Mouse (Mus musculus) lung, adult 18-20 months (tissue): ENCODE measurements around the gene Etnppl.

ENCODE experiments used
- DNase-seq, 2 experiments: peaks; one replicate each; pipeline ENCODE4 v3.0.0; 2022; ENCODE audit warnings: mixed read lengths in 2 of 2

Gene Etnppl

DNA sequence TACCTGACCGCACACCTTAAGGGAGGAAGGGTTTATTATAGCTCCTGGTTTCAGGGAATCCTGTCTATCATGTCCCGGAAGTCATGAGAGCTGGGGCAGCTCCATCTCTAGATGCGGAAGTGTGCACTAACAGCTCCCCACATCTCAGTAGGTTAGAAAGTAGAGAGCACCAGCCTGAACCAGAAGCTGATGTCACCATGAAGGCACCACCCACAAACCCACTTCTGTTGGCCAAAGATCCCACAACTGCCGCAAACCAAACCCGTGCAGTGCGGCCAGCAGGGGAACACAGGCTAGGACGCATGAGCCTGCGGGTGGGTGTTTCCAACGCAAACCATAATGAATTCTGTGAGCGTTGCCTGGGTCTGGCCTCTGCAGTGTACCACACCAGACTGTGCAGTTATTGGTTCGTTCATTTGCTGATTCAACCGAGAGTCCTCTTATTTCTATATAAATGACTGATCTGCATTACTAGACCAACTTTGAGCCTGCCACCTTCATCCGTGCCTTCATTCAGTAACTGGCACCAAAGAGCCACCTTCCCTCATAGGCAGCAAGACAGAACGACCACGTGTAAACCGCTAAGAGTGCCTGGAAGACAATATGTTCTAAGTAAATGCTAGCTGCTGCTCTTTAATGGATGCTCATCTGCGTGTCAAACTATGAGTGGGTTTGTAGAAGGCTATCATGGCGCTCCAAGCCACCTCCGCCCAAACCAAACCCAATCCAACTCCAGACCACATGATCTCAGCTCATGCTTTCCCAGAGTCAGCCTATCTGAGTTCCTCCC, 60.6 kb downstream of the Etnppl start:
- DNase-seq, result no peak

DNA sequence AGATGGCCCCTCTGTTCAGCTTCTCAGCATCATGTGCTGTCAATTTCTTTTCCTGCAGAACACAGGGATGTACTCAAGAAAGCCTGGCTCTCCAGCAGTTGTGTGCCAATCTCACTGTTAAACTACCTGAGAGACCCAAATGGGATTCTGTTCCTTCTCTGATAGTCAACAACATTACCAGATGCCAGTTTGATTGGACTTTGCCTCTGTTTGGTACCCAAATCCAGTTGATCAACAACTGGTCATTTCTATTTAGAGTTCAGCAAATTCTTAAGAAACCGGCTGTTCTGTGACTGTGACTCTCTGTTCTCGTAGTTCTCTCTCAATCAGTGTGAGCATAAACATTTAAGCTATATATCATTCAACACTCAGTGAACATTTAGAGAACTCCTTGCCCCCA, 64.0 kb downstream of the Etnppl start:
- no peak for DNase-seq

DNA sequence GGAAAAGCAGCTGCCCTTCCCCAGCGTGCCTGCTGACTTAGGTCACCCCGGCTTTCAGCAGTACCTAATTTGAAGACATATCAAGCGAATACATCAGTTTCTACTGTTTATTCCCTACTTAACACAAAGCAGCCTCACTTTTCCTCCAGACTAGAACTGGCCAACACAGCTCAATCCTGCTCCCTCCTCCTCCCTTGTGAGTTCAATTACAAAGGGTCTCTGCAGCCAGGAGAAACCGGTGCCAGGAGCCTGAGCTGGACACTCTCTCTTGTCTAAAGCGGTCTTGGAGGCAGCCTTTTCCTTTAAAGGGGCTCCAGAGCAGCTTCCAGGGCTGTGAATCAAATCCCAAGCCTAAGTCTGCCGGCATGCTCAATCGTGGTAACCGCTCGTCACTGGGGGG, 64.9 kb downstream of the Etnppl start:
- DNase-seq, result no peak

DNA sequence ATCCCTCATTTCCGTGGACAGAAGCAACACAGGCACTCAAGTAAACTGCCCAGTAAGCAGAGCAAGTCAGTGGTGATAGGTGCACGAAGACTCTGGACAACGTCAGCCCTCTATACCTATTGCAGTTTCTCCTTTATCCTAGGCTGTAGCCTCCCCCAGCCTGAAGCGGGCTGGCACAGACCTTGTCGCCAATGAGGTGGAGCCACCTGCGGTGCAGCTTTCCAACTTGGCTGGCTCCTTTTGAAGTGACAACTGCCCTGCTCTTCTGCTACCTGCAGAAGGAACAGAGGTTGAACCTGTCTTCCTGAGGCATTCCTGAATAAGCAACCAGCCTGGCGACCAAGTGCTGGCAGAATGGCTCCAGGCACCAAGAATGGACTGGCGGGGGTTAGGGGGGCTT, 66.6 kb downstream of the Etnppl start:
- DNase-seq, result no peak

DNA sequence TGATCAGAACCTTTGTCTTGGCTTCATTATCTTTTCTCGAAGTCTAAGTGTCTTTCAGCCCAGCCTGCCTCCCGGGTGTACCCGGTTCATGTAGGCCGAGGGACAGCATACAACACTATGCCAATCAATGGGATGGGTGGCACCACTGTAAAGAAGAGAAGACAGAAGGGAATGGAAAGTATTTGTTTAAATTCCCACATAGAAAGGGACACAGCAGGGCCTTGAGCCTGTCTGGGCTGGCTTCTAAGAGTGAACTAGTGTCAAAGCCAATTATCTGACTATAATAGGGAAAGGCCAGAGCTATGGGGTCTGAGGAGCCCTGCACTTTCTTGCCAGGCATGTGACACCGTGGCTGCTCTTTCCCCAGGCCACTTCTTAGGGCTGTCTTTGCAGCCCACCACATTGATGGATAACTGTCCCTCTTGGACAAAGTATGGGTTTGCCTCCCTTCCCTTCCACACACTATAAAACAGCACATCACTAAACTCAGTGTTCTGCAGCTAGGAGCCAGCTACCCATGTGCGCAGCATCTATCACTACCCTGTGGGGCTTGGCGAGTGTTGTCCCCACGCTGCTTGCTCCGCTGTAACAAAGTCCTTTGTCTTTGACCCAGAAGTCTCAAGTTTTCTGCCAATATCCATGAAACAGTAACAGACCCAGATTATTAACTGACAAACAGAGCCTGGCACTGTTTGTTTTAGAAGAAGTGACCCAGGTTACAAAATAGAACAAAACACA, 67.2 kb downstream of the Etnppl start:
- DNase-seq, result no peak

DNA sequence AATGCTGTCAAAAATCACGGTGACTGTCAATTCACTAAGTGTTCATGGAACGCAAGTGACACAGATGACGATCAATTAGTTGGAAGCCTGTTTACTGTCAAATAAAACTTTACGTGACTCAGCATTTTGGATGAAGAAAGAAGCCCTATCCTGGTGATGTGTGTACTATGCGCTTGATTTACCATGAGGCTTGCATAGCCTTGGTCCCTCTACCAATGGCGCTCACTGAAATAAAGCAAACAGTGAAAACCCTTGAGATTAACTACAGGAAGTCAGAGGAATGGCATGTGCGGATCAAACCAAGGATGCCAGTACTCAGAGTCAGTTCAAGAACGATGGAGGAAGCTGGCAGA, 67.7 kb downstream of the Etnppl start:
- no peak for DNase-seq

DNA sequence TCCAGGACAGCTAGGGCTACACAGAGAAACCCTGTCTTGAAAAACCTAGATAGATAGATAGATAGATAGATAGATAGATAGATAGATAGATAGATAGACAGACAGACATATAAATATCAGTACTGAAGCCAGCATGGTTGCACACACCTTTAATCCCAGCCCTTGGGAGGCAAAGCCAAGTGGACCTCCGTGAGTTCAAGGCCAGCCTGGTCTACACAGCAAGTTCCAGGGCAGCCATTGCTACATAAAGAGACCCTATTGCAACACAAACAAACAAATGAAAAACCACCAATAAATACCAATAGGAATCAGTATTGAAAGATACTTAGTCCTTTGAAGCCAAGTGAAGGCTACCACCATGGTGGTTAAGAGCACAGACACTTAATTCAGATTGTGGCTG, 69.8 kb downstream of the Etnppl start:
- DNase-seq, result no peak
